Mouse (Mus musculus) G1E (cell line): ENCODE data around the gene Hbb-y.

ENCODE experiments used
- CTCF ChIP-seq: IDR thresholded peaks from 2 replicates; pipeline ENCODE4 v1.5.1; 2012; ENCODE audit warnings: low read depth, low read length, inconsistent platforms, mixed read lengths
- TAL1 ChIP-seq: conservative IDR thresholded peaks from 2 replicates; pipeline ENCODE4 v1.6.1; 2012; ENCODE audit warnings: low read depth, low read length, inconsistent platforms, mixed read lengths

DNA sequence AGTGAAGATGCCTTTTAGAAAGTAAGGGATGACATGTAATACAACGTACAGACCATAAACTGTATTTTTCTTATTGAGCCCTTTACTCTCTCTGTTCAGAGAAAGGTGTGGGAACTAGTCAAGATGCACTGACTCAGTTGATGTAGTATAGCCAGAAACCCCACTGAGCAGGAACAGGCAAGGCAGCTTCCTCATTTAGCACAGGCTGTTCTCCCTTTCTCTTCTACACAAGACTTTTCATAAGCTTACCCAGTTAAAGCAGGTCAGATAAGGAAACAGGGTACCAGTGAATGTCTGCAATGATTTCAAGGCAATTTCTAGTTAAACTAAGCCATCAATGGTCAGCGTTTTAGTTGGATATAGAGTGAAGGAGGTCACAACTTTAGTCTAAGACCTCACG is 8.5 kb upstream of the Hbb-y start:
- TF ChIP-seq CTCF (no peak), TAL1 (no peak)
